Mouse (Mus musculus): Measurements from ENCODE around the gene Sh2b3. TPM values are rescaled to one million over a fixed set of nuclear protein-coding genes. Genes with fewer than 3 reads are reported as not detected.
"Not testable (repeated sequence)": the region's sequence is repeated elsewhere in the genome, so short reads cannot be mapped to it uniquely, and the experiment has no call there.

The Sh2b3 gene
- 36.4 and 46.0 TPM in 2 replicates for total RNA-seq (2021)
- long read RNA-seq, full-length matches to known transcripts, result 14 of 43 reads
- long read RNA-seq, partial matches to known transcripts, result 26 of 43 reads
- long read RNA-seq, other reads (novel, unspliced or antisense), result 3 of 43 reads

GRCm38 (mm10) chr5:121837441-121838340 is at the start of gene Sh2b3:
Gene Sh2b3 (minus strand): TSS chr5:121837646.
- DNase-seq, result no peak

GRCm38 (mm10) chr5:121883356-121883755 is 45.9 kb upstream of the Sh2b3 start:
- no peak for DNase-seq

- DNase-seq, result peak; percentile 39
Measured at GRCm38 (mm10) chr5:121879211-121879610, 41.8 kb upstream of the Sh2b3 start.

GRCm38 (mm10) chr5:121878703-121879102 is 41.3 kb upstream of the Sh2b3 start:
- no peak for DNase-seq

GRCm38 (mm10) chr5:121876901-121877300 is 39.5 kb upstream of the Sh2b3 start:
- peak; percentile 49 for DNase-seq

- DNase-seq, result no peak
Measured at GRCm38 (mm10) chr5:121875041-121875440, 37.6 kb upstream of the Sh2b3 start.

- DNase-seq, result peak; percentile 92
Measured at GRCm38 (mm10) chr5:121872158-121872557, 34.7 kb upstream of the Sh2b3 start.

- no peak for DNase-seq
Measured at GRCm38 (mm10) chr5:121871515-121872030, 34.1 kb upstream of the Sh2b3 start.

- DNase-seq, result no peak
Measured at GRCm38 (mm10) chr5:121870832-121871231, 33.4 kb upstream of the Sh2b3 start.

GRCm38 (mm10) chr5:121867963-121868362 is 30.5 kb upstream of the Sh2b3 start:
- DNase-seq, result no peak

- no peak for DNase-seq
Measured at GRCm38 (mm10) chr5:121864330-121864729, 26.9 kb upstream of the Sh2b3 start.

GRCm38 (mm10) chr5:121861964-121862363 is 24.5 kb upstream of the Sh2b3 start:
- DNase-seq, result no peak

- no peak for DNase-seq
Measured at GRCm38 (mm10) chr5:121858427-121858826, 21.0 kb upstream of the Sh2b3 start.

GRCm38 (mm10) chr5:121856740-121857139 is 19.3 kb upstream of the Sh2b3 start:
- no peak for DNase-seq

GRCm38 (mm10) chr5:121854768-121855167 is 17.3 kb upstream of the Sh2b3 start:
- no peak for DNase-seq

- DNase-seq, result no peak
Measured at GRCm38 (mm10) chr5:121853368-121854051, 16.1 kb upstream of the Sh2b3 start.

- DNase-seq, result no peak
Measured at GRCm38 (mm10) chr5:121849478-121850349, 12.3 kb upstream of the Sh2b3 start.

- peak; percentile 95 for DNase-seq
Measured at GRCm38 (mm10) chr5:121848743-121849142, 11.3 kb upstream of the Sh2b3 start, which contains the start of gene Pheta1. Gene Pheta1 (plus strand): TSS chr5:121848984.

GRCm38 (mm10) chr5:121848035-121848519 is 10.6 kb upstream of the Sh2b3 start:
- no peak for DNase-seq

GRCm38 (mm10) chr5:121847269-121847668 is 9.8 kb upstream of the Sh2b3 start:
- not testable (repeated sequence) for DNase-seq

GRCm38 (mm10) chr5:121846322-121846721 is 8.9 kb upstream of the Sh2b3 start:
- DNase-seq, result no peak

GRCm38 (mm10) chr5:121845361-121845760 is 7.9 kb upstream of the Sh2b3 start:
- DNase-seq, result no peak

Measured in adrenal gland, postnatal 25 days (tissue).